ENCODE assay signal across 24 mouse cellular contexts in the genomic region with DNA sequence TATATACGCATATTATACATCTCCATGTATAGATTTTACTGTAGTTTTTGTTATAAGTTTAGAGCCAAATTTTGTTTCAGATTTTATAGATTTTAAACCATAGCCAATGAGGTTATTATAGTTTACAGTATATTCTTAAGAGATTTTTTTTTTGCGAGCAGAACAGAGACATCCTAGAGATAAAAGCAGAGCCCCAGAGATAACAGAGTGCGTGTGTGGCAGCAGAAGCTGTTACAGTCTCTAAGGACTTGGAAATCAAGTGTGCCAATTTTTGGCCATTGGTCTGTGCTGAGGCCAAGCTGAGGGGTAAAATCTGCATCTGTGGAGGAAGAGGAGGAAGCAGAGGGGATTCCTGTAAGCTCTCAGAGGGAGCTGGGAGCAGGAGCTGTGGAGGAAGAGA. TPM values are rescaled to one million over a fixed set of nuclear protein-coding genes. Genes with fewer than 3 reads are reported as not detected.
DNase-seq lines count a peak whose midpoint lies in the region; ATAC-seq and TF ChIP-seq lines count a peak whose summit lies in the region.
"Had no signal": no experiment of that assay in that cellular context is flagged by ENCODE, and none has a peak within 500 bp of the region (broad histone marks: within the 10 kb centered on the region; RNA-seq: fewer than 3 reads in every experiment).

No protein-coding gene starts in this region.

- H3K9me3 ChIP-seq in liver, embryonic 13.5 days (replicated peaks): no peaks in the 10 kb centered on the region
- H3K9me3 ChIP-seq in liver, embryonic 11.5 days (ENCODE audit: control insufficient read depth, low read length): no peaks in the 10 kb centered on the region
- H3K9me3 ChIP-seq in ES-Bruce4 (replicated peaks; ENCODE audit: control insufficient read depth, insufficient read depth, low read length, poor library complexity, severe bottlenecking) (no peaks in the 10 kb centered on the region), MEL (replicated peaks; ENCODE audit: insufficient read depth, low read length) (no peaks in the 10 kb centered on the region)
- H3K9me3 ChIP-seq: embryonic facial prominence, embryonic 13.5 days; embryonic facial prominence, embryonic 15.5 days; forebrain, embryonic 10.5 days; forebrain, embryonic 12.5 days; G1E had no signal

- intact Hi-C loops in left cerebral cortex, postnatal 25 days (cut with DNase I): no loop called here

- H3K27ac ChIP-seq in liver, embryonic 13.5 days: 0 out of 2 replicates have a peak overlapping the region, but pooled peaks have one; percentile 34
- H3K27ac ChIP-seq in liver, embryonic 11.5 days (ENCODE audit: low read depth, low read length): no peak overlapping the region
- H3K27ac ChIP-seq in ES-Bruce4 (ENCODE audit: insufficient read depth, low read length) (peak overlapping the region; percentile 11), MEL (ENCODE audit: control insufficient read depth, low read depth, low read length) (peak overlapping the region; percentile 37)
- H3K27ac ChIP-seq: embryonic facial prominence, embryonic 13.5 days; embryonic facial prominence, embryonic 15.5 days; forebrain, embryonic 10.5 days; forebrain, embryonic 12.5 days had no signal

- H3K36me3 ChIP-seq in liver, embryonic 13.5 days: no peaks in the 10 kb centered on the region
- no peaks in the 10 kb centered on the region for H3K36me3 ChIP-seq in liver, embryonic 11.5 days (ENCODE audit: control insufficient read depth, insufficient read depth, low read length)
- peaks cover 2% of the 10 kb centered on the region; the same call in 1 of the 2 replicates for H3K36me3 ChIP-seq in ES-Bruce4 (ENCODE audit: control insufficient read depth, insufficient read depth, low read length, poor library complexity, severe bottlenecking)
- peaks cover 0 to 11% of the 10 kb centered on the region in 2 experiments; a peak in 2 of 4 replicates for H3K36me3 ChIP-seq in MEL (ENCODE audit: control insufficient read depth in 1 of 2, insufficient read depth in 2 of 2, low read length in 2 of 2)
- H3K36me3 ChIP-seq: embryonic facial prominence, embryonic 13.5 days; embryonic facial prominence, embryonic 15.5 days; forebrain, embryonic 10.5 days; forebrain, embryonic 12.5 days; G1E had no signal

- ATAC-seq in liver, embryonic 13.5 days (ENCODE audit: low read depth): no peak
- ATAC-seq in liver, embryonic 11.5 days (replicated peaks; ENCODE audit: low FRiP score): no peak
- ATAC-seq: forebrain, embryonic 14.5 days; forebrain, embryonic 16.5 days had no signal

- no peak for TF ChIP-seq RAD21 in MEL (IDR thresholded peaks at IDR 0.05; ENCODE audit: low read depth, low read length)

- WGBS in liver, embryonic 13.5 days (ENCODE audit: insufficient replicate concordance): 41% methylated on average over 3 of the region's 3 CpGs
- 48% methylated on average over 3 of the region's 3 CpGs for WGBS in liver, embryonic 11.5 days

- DNase-seq in liver, embryonic 13.5 days: no peak
- DNase-seq in liver, embryonic 11.5 days (ENCODE audit: low spot score): no peak
- DNase-seq in MEL (ENCODE audit: low read depth, low spot score): peak; percentile 62
- no peak for DNase-seq in thymus, postnatal 10 days (ENCODE audit: low spot score in 2 of 2)
- DNase-seq in left cerebral cortex, postnatal 25 days (ENCODE audit: low spot score in 2 of 2): no peak
- DNase-seq: adrenal gland, adult 2 months; adrenal gland, postnatal 10 days; adrenal gland, postnatal 25 days; cerebellum, adult 11 months; cerebellum, adult 18-20 months; cerebellum, adult 8-10 months; cerebellum, adult 9-11 months; cerebellum, postnatal 14 days; cerebellum, postnatal 36 days; embryo, embryonic 11 days had no signal

- no peaks in the 10 kb centered on the region for H3K27me3 ChIP-seq in liver, embryonic 13.5 days
- H3K27me3 ChIP-seq in liver, embryonic 11.5 days (replicated peaks; ENCODE audit: control insufficient read depth, insufficient read depth, low read length): no peaks in the 10 kb centered on the region
- H3K27me3 ChIP-seq in ES-Bruce4 (ENCODE audit: control insufficient read depth, insufficient read depth, low read length, poor library complexity, severe bottlenecking) (no peaks in the 10 kb centered on the region), MEL (ENCODE audit: control insufficient read depth in 1 of 2, insufficient read depth in 2 of 2, low read length in 2 of 2) (no peaks in the 10 kb centered on the region)
- H3K27me3 ChIP-seq: embryonic facial prominence, embryonic 13.5 days; embryonic facial prominence, embryonic 15.5 days; forebrain, embryonic 12.5 days had no signal

- TF ChIP-seq POLR2A in ES-Bruce4 (IDR thresholded peaks at IDR 0.05; ENCODE audit: insufficient read depth, low read length) (no peak), MEL (IDR thresholded peaks at IDR 0.05; ENCODE audit: control insufficient read depth in 1 of 2, insufficient read depth in 1 of 2, low read depth in 1 of 2, low read length in 2 of 2, poor library complexity in 1 of 2) (no peak)

- peaks cover 27% of the 10 kb centered on the region for H3K4me1 ChIP-seq in liver, embryonic 13.5 days (replicated peaks)
- peaks cover 7% of the 10 kb centered on the region; the same call in 1 of the 2 replicates for H3K4me1 ChIP-seq in liver, embryonic 11.5 days (replicated peaks; ENCODE audit: control insufficient read depth, insufficient read depth, low read length)
- H3K4me1 ChIP-seq in ES-Bruce4 (ENCODE audit: control insufficient read depth, insufficient read depth, low read length): peaks cover 2% of the 10 kb centered on the region
- H3K4me1 ChIP-seq in MEL (ENCODE audit: control insufficient read depth in 1 of 2, insufficient read depth in 2 of 2, low read length in 2 of 2): peaks cover 12 to 17% of the 10 kb centered on the region in 2 experiments
- H3K4me1 ChIP-seq: embryonic facial prominence, embryonic 13.5 days; embryonic facial prominence, embryonic 15.5 days; forebrain, embryonic 10.5 days; forebrain, embryonic 12.5 days had no signal

- H3K9ac ChIP-seq in liver, embryonic 13.5 days: 0 out of 2 replicates have a peak overlapping the region, but pooled peaks have one; percentile 3
- no peak overlapping the region for H3K9ac ChIP-seq in liver, embryonic 11.5 days (ENCODE audit: low read depth, low read length)
- H3K9ac ChIP-seq in ES-Bruce4 (ENCODE audit: low read depth, poor library complexity, severe bottlenecking) (peak overlapping the region; percentile 8; the same call in 1 of the 2 replicates), MEL (ENCODE audit: control insufficient read depth, low read depth, low read length, poor library complexity, severe bottlenecking) (peak overlapping the region; percentile 48)
- H3K9ac ChIP-seq: embryonic facial prominence, embryonic 13.5 days; embryonic facial prominence, embryonic 15.5 days; forebrain, embryonic 12.5 days had no signal

- H3K79me2 ChIP-seq in MEL (ENCODE audit: control insufficient read depth, insufficient read depth, low read length, poor library complexity): no peaks in the 10 kb centered on the region

- TF ChIP-seq EP300 in ES-Bruce4 (IDR thresholded peaks at IDR 0.05; ENCODE audit: insufficient read depth, low read depth, low read length) (no peak), MEL (IDR thresholded peaks at IDR 0.05; ENCODE audit: low read depth in 1 of 2, low read length in 2 of 2) (peak; percentile 63 to 67; a peak in 3 of 4 replicates)

- peak overlapping the region; percentile 26; the same call in 1 of the 2 replicates for H3K4me2 ChIP-seq in liver, embryonic 13.5 days
- H3K4me2 ChIP-seq in liver, embryonic 11.5 days: no peak overlapping the region
- H3K4me2 ChIP-seq: embryonic facial prominence, embryonic 13.5 days; embryonic facial prominence, embryonic 15.5 days; forebrain, embryonic 12.5 days had no signal

- no peak overlapping the region for H3K4me3 ChIP-seq in liver, embryonic 13.5 days (replicated peaks)
- no peak overlapping the region for H3K4me3 ChIP-seq in liver, embryonic 11.5 days (ENCODE audit: low read depth, low read length)
- H3K4me3 ChIP-seq in ES-Bruce4 (ENCODE audit: low read depth, low read length): 0 out of 2 replicates have a peak overlapping the region, but pooled peaks have one; percentile 38
- peak overlapping the region; percentile 28 to 64 for H3K4me3 ChIP-seq in MEL (ENCODE audit: control insufficient read depth in 1 of 2, insufficient read depth in 1 of 2, low read depth in 2 of 2, low read length in 2 of 2)
- H3K4me3 ChIP-seq: embryonic facial prominence, embryonic 13.5 days; embryonic facial prominence, embryonic 15.5 days; erythroblast, embryonic 14.5 days; forebrain, embryonic 10.5 days; forebrain, embryonic 12.5 days had no signal

- TF ChIP-seq CTCF in ES-Bruce4 (IDR thresholded peaks at IDR 0.05; ENCODE audit: low read depth, low read length) (no peak), MEL (IDR thresholded peaks at IDR 0.05 in 2 of 3, conservative IDR thresholded peaks at IDR 0.05 in 1 of 3; ENCODE audit: control insufficient read depth in 1 of 3, insufficient read depth in 1 of 3, low read depth in 2 of 3, low read length in 3 of 3, poor library complexity in 1 of 3, severe bottlenecking in 1 of 3) (no peak)

TF ChIP-seq in MEL, 35 proteins besides CTCF, POLR2A, EP300 and RAD21 (continues in another document):
- TF ChIP-seq UBTF (IDR thresholded peaks at IDR 0.05; ENCODE audit: borderline replicate concordance, insufficient read depth, low read depth, low read length): no peak
- no peak for TF ChIP-seq USF2 (IDR thresholded peaks at IDR 0.05; ENCODE audit: borderline replicate concordance in 1 of 2, insufficient read depth in 1 of 2, low read depth in 1 of 2, low read length in 2 of 2)
- TF ChIP-seq NRF1 (IDR thresholded peaks at IDR 0.05; ENCODE audit: insufficient read depth, low read depth, low read length, poor library complexity, severe bottlenecking): no peak
- TF ChIP-seq POLR2AphosphoS2 (IDR thresholded peaks at IDR 0.05; ENCODE audit: low read length): no peak

RNA-seq across cellular contexts. Expression of a gene that starts 11.9 kb away (rescaled TPM):
- 26.5 and 26.8 TPM in 2 replicates for polyA plus RNA-seq in liver, embryonic 13.5 days (2015; fragmentation: Nextera tagmentation; extraction: Ambion mirVana)
- 34.6 and 43.3 TPM in 2 replicates for polyA plus RNA-seq in liver, embryonic 11.5 days (2014; fragmentation: Nextera tagmentation; extraction: Ambion mirVana)
- polyA plus RNA-seq in ES-Bruce4 (2011; ENCODE audit: insufficient read depth, insufficient read length, low read depth, missing spikeins): 339 and 341 TPM in 2 replicates
- total RNA-seq in MEL (2012; rRNA removed): 101 and 105 TPM in 2 replicates
- polyA plus RNA-seq in MEL (2012; ENCODE audit: insufficient read depth in 1 of 2, insufficient read length in 2 of 2, low read depth in 1 of 2, low replicate concordance in 2 of 2, missing spikeins in 1 of 2): 100 to 1,000 TPM in 1 of 2 experiments, 10 to 100 TPM in 1; 94.2 to 425 TPM
- 100 to 1,000 TPM; 155 to 160 TPM for total RNA-seq in left cerebral cortex, postnatal 25 days (2021)

RNA-seq across cellular contexts. Expression of a gene that starts 49.7 kb away (rescaled TPM):
- 14.0 and 14.6 TPM in 2 replicates for polyA plus RNA-seq in liver, embryonic 13.5 days (2015; fragmentation: Nextera tagmentation; extraction: Ambion mirVana)
- polyA plus RNA-seq in liver, embryonic 11.5 days (2014; fragmentation: Nextera tagmentation; extraction: Ambion mirVana): 12.5 and 13.8 TPM in 2 replicates
- polyA plus RNA-seq in ES-Bruce4 (2011; ENCODE audit: insufficient read depth, insufficient read length, low read depth, missing spikeins): 63.8 and 65.8 TPM in 2 replicates
- total RNA-seq in MEL (2012; rRNA removed): 25.3 and 27.6 TPM in 2 replicates
- polyA plus RNA-seq in MEL (2012; ENCODE audit: insufficient read depth in 1 of 2, insufficient read length in 2 of 2, low read depth in 1 of 2, low replicate concordance in 2 of 2, missing spikeins in 1 of 2): 100 to 1,000 TPM in 1 of 2 experiments, 10 to 100 TPM in 1; 29.9 to 154 TPM
- 100 to 1,000 TPM; 107 to 109 TPM for total RNA-seq in left cerebral cortex, postnatal 25 days (2021)

Comparison
In these comparisons a context has a peak if more than half of its experiments do, and no peak if none do; other contexts are left out.
1. H3K4me3 ChIP-seq: peak in ES-Bruce4 (single experiment) and MEL (2 of 2); none in liver, embryonic 13.5 days (single experiment) and liver, embryonic 11.5 days (single experiment).